Mouse (Mus musculus) MEL (cell line): Measurements from ENCODE around the gene Vrk2. TPM values are rescaled to one million over a fixed set of nuclear protein-coding genes. Genes with fewer than 3 reads are reported as not detected.

Experiments used
- DNase-seq: peaks from one replicate; pipeline ENCODE4 v3.0.0; 2011; ENCODE audit warnings: low read depth, low spot score
- H3K27ac ChIP-seq: 2 replicates; pipeline ENCODE4 v1.5.1; 2012; ENCODE audit warnings: low read depth, mild to moderate bottlenecking, control low read depth, low read length, moderate library complexity; ENCODE audit not compliant: control insufficient read depth
- H3K27me3 ChIP-seq, 2 experiments: fragments of 150-350 bp in 1 of 2; sonication (generic) in 1 of 2; 2 replicates each; pipeline ENCODE4 v1.6.1; 2012; ENCODE audit warnings: low read length in 2 of 2, mild to moderate bottlenecking in 2 of 2, improper control_type of control experiment in 1 of 2, moderate library complexity in 1 of 2; ENCODE audit not compliant: insufficient read depth in 2 of 2, control insufficient read depth in 1 of 2
- H3K36me3 ChIP-seq, 2 experiments: 2 replicates each; pipeline ENCODE4 v1.6.1; 2012 to 2014; ENCODE audit warnings: low read length in 2 of 2, improper control_type of control experiment in 1 of 2, inconsistent platforms in 1 of 2, mild to moderate bottlenecking in 1 of 2; ENCODE audit not compliant: insufficient read depth in 2 of 2, control insufficient read depth in 1 of 2
- H3K4me1 ChIP-seq, 2 experiments: fragments of 150-350 bp in 1 of 2; sonication (generic) in 1 of 2; 2 replicates each; pipeline ENCODE4 v1.6.1; 2012; ENCODE audit warnings: low read length in 2 of 2, improper control_type of control experiment in 1 of 2, mild to moderate bottlenecking in 1 of 2; ENCODE audit not compliant: insufficient read depth in 2 of 2, control insufficient read depth in 1 of 2
- H3K4me3 ChIP-seq, 2 experiments: fragments of 150-350 bp in 1 of 2; sonication (generic) in 1 of 2; 2 replicates each; pipeline ENCODE4 v1.5.1; 2012; ENCODE audit warnings: low read depth in 2 of 2, low read length in 2 of 2, mild to moderate bottlenecking in 2 of 2, moderate library complexity in 2 of 2, control low read depth in 1 of 2, improper control_type of control experiment in 1 of 2; ENCODE audit not compliant: control insufficient read depth in 1 of 2, insufficient read depth in 1 of 2
- H3K79me2 ChIP-seq: 2 replicates; pipeline ENCODE4 v1.6.1; 2012; ENCODE audit warnings: mild to moderate bottlenecking, low read length, moderate library complexity; ENCODE audit not compliant: control insufficient read depth, poor library complexity, insufficient read depth
- H3K9ac ChIP-seq: 2 replicates; pipeline ENCODE4 v1.6.1; 2012; ENCODE audit warnings: low read depth, mild to moderate bottlenecking, control low read depth, low read length, moderate library complexity; ENCODE audit not compliant: control insufficient read depth, poor library complexity, severe bottlenecking
- H3K9me3 ChIP-seq: fragments of 150-350 bp; sonication (generic); replicated peaks from 2 replicates; pipeline ENCODE4 v1.6.1; 2012; ENCODE audit warnings: mild to moderate bottlenecking, low read length, improper control_type of control experiment, moderate library complexity; ENCODE audit not compliant: insufficient read depth
- CHD1 ChIP-seq: IDR thresholded peaks from 2 replicates; pipeline ENCODE4 v1.6.1; 2012; ENCODE audit warnings: low read depth, mild to moderate bottlenecking, inconsistent platforms, low read length, improper control_type of control experiment
- CHD2 ChIP-seq: IDR thresholded peaks from 2 replicates; pipeline ENCODE4 v1.6.1; 2011; ENCODE audit warnings: low read length, improper control_type of control experiment
- CTCF ChIP-seq, 3 experiments: IDR thresholded peaks in 2 of 3; conservative IDR thresholded peaks in 1 of 3; 2 replicates each; pipeline ENCODE4 v1.5.1; 2011 to 2012; ENCODE audit warnings: low read length in 3 of 3, low read depth in 2 of 3, mild to moderate bottlenecking in 2 of 3, improper control_type of control experiment in 1 of 3, inconsistent platforms in 1 of 3, mixed read lengths in 1 of 3, moderate library complexity in 1 of 3; ENCODE audit not compliant: control insufficient read depth in 1 of 3, insufficient read depth in 1 of 3, poor library complexity in 1 of 3, severe bottlenecking in 1 of 3
- E2F4 ChIP-seq: IDR thresholded peaks from 2 replicates; pipeline ENCODE4 v1.6.1; 2011; ENCODE audit warnings: low read depth, low read length, improper control_type of control experiment, borderline replicate concordance
- ELF1 ChIP-seq: IDR thresholded peaks from 2 replicates; pipeline ENCODE4 v1.6.1; 2014; ENCODE audit warnings: low read depth, mild to moderate bottlenecking, inconsistent platforms, low read length, improper control_type of control experiment, moderate library complexity
- EP300 ChIP-seq, 2 experiments: IDR thresholded peaks; 2 replicates each; pipeline ENCODE4 v1.6.1; 2011; ENCODE audit warnings: improper control_type of control experiment in 2 of 2, low read length in 2 of 2, low read depth in 1 of 2, mild to moderate bottlenecking in 1 of 2
- ETS1 ChIP-seq: IDR thresholded peaks from 2 replicates; pipeline ENCODE4 v1.6.1; 2012; ENCODE audit warnings: low read depth, mild to moderate bottlenecking, inconsistent platforms, low read length, improper control_type of control experiment, moderate library complexity
- HCFC1 ChIP-seq: IDR thresholded peaks from 2 replicates; pipeline ENCODE4 v1.6.1; 2012; ENCODE audit warnings: low read depth, mild to moderate bottlenecking, inconsistent platforms, low read length, improper control_type of control experiment, moderate library complexity
- KAT2A ChIP-seq: conservative IDR thresholded peaks from 2 replicates; pipeline ENCODE4 v1.6.1; 2012; ENCODE audit warnings: low read depth, low read length, improper control_type of control experiment, inconsistent platforms
- MAFK ChIP-seq: IDR thresholded peaks from 2 replicates; pipeline ENCODE4 v1.6.1; 2011; ENCODE audit warnings: low read depth, mild to moderate bottlenecking, low read length, improper control_type of control experiment, borderline replicate concordance
- MAX ChIP-seq: IDR thresholded peaks from 2 replicates; pipeline ENCODE4 v1.6.1; 2011; ENCODE audit warnings: low read length, improper control_type of control experiment
- MAZ ChIP-seq: IDR thresholded peaks from 2 replicates; pipeline ENCODE4 v1.6.1; 2012; ENCODE audit warnings: low read depth, mild to moderate bottlenecking, inconsistent platforms, low read length, improper control_type of control experiment
- MYB ChIP-seq: IDR thresholded peaks from 2 replicates; pipeline ENCODE4 v1.6.1; 2011; ENCODE audit warnings: mild to moderate bottlenecking, low read depth, low read length, improper control_type of control experiment
- POLR2AphosphoS2 ChIP-seq: IDR thresholded peaks from 2 replicates; pipeline ENCODE4 v1.6.1; 2011; ENCODE audit warnings: low read length, improper control_type of control experiment
- RAD21 ChIP-seq: IDR thresholded peaks from 2 replicates; pipeline ENCODE4 v1.6.1; 2011; ENCODE audit warnings: mild to moderate bottlenecking, low read depth, low read length, improper control_type of control experiment
- SIN3A ChIP-seq: IDR thresholded peaks from 2 replicates; pipeline ENCODE4 v1.6.1; 2012; ENCODE audit warnings: low read length, improper control_type of control experiment, inconsistent platforms
- SMC3 ChIP-seq: IDR thresholded peaks from 2 replicates; pipeline ENCODE4 v1.6.1; 2011; ENCODE audit warnings: low read depth, low read length, improper control_type of control experiment
- TBP ChIP-seq: IDR thresholded peaks from 2 replicates; pipeline ENCODE4 v1.8.0; 2011; ENCODE audit warnings: low read depth, low read length, improper control_type of control experiment
- USF1 ChIP-seq: IDR thresholded peaks from 2 replicates; pipeline ENCODE4 v1.6.1; 2014; ENCODE audit warnings: low read depth, mild to moderate bottlenecking, inconsistent platforms, low read length, improper control_type of control experiment, moderate library complexity
- USF2 ChIP-seq, 2 experiments: IDR thresholded peaks; 2 replicates each; pipeline ENCODE4 v1.6.1; 2011 to 2012; ENCODE audit warnings: improper control_type of control experiment in 2 of 2, low read length in 2 of 2, borderline replicate concordance in 1 of 2, inconsistent platforms in 1 of 2, low read depth in 1 of 2, mild to moderate bottlenecking in 1 of 2; ENCODE audit not compliant: insufficient read depth in 1 of 2
- ZKSCAN1 ChIP-seq: IDR thresholded peaks from 2 replicates; pipeline ENCODE4 v1.6.1; 2012; ENCODE audit warnings: low read depth, mild to moderate bottlenecking, inconsistent platforms, low read length, improper control_type of control experiment, moderate library complexity
- polyA plus RNA-seq, 2 experiments: library from polyadenylated mRNA; stranded (reverse) in 1 of 2; unstranded in 1 of 2; fragments of >175 nt in 1 of 2; fragments of >200 nt in 1 of 2; gene quantifications; 2 replicates each; pipeline versions ENCODE4 v1.2.1 to v1.2.4; 2012; ENCODE audit warnings: low replicate concordance in 2 of 2, low read depth in 1 of 2; ENCODE audit not compliant: insufficient read length in 2 of 2, insufficient read depth in 1 of 2, missing spikeins in 1 of 2
- total RNA-seq: library from RNA; depleted of rRNA; stranded (reverse); fragments of 300-350 nt; gene quantifications from 2 replicates; pipeline ENCODE4 v1.2.3, GENCODE M21; 2012

Vrk2 gene
- total and polyA plus RNA-seq, 3 experiments = 19.6 to 20.6 TPM; not detected in 1

GRCm38 (mm10) chr11:26533828-26534119 lies 60.0 kb downstream of the Vrk2 start (continued):
- TF ChIP-seq MAZ (no peak), POLR2AphosphoS2 (no peak)

- TF ChIP-seq SMC3 (peak; percentile 8; the same call in 1 of the 2 replicates), TBP (no peak)
- Histone ChIP-seq H3K27ac (peak overlapping the region; percentile 75), H3K4me3 (no peak overlapping the region), H3K4me1 (peaks cover 16 to 26% of the 10 kb centered on the region in 2 experiments), H3K79me2 (no peaks in the 10 kb centered on the region), H3K9me3 (no peaks in the 10 kb centered on the region), H3K9ac (no peak overlapping the region), H3K27me3 (no peaks in the 10 kb centered on the region), H3K36me3 (peaks cover 2 to 33% of the 10 kb centered on the region in 2 experiments; a peak in 3 of 4 replicates)
- DNase-seq = no peak
Observed at GRCm38 (mm10) chr11:26532994-26533827, 60.6 kb downstream of the Vrk2 start.

- Histone ChIP-seq H3K27me3 (no peaks in the 10 kb centered on the region), H3K36me3 (peaks cover 2% of the 10 kb centered on the region in 2 experiments; a peak in 3 of 4 replicates), H3K4me3 (no peak overlapping the region), H3K79me2 (no peaks in the 10 kb centered on the region), H3K9me3 (no peaks in the 10 kb centered on the region), H3K27ac (no peak overlapping the region), H3K4me1 (no peaks in the 10 kb centered on the region), H3K9ac (no peak overlapping the region)
- TF ChIP-seq EP300 (IDR thresholded peaks at IDR 0.05; ENCODE audit: low read depth in 1 of 2, low read length in 2 of 2) (no peak), E2F4 (no peak), CTCF (IDR thresholded peaks at IDR 0.05 in 2 of 3, conservative IDR thresholded peaks at IDR 0.05 in 1 of 3; ENCODE audit: control insufficient read depth in 1 of 3, insufficient read depth in 1 of 3, low read depth in 2 of 3, low read length in 3 of 3, poor library complexity in 1 of 3, severe bottlenecking in 1 of 3) (peak; percentile 16 to 35 (median 25); a peak in 3 of 6 replicates), RAD21 (peak; percentile 23), SMC3 (peak; percentile 33)
- DNase-seq = peak; percentile 46
Observed at GRCm38 (mm10) chr11:26526861-26527260, 66.9 kb downstream of the Vrk2 start.

GRCm38 (mm10) chr11:26518991-26519390 lies 74.8 kb downstream of the Vrk2 start:
- no peaks in the 10 kb centered on the region for H3K9me3 ChIP-seq
- H3K79me2 ChIP-seq = no peaks in the 10 kb centered on the region
- H3K9ac ChIP-seq = no peak overlapping the region
- no peak overlapping the region for H3K4me3 ChIP-seq
- no peaks in the 10 kb centered on the region for H3K36me3 ChIP-seq
- H3K27me3 ChIP-seq = no peaks in the 10 kb centered on the region
- H3K27ac ChIP-seq = no peak overlapping the region
- TF ChIP-seq USF1 (no peak), POLR2AphosphoS2 (no peak), CTCF (IDR thresholded peaks at IDR 0.05 in 2 of 3, conservative IDR thresholded peaks at IDR 0.05 in 1 of 3; ENCODE audit: control insufficient read depth in 1 of 3, insufficient read depth in 1 of 3, low read depth in 2 of 3, low read length in 3 of 3, poor library complexity in 1 of 3, severe bottlenecking in 1 of 3) (no peak), USF2 (IDR thresholded peaks at IDR 0.05; ENCODE audit: borderline replicate concordance in 1 of 2, insufficient read depth in 1 of 2, low read depth in 1 of 2, low read length in 2 of 2) (no peak), CHD1 (no peak), HCFC1 (no peak), ETS1 (no peak), ZKSCAN1 (no peak), ELF1 (no peak), MAX (no peak), MAZ (no peak), MYB (no peak), TBP (no peak), CHD2 (no peak), SIN3A (no peak), MAFK (no peak), EP300 (IDR thresholded peaks at IDR 0.05; ENCODE audit: low read depth in 1 of 2, low read length in 2 of 2) (no peak), KAT2A (no peak)
- TF ChIP-seq, all 39 proteins: peak for 0
- no peaks in the 10 kb centered on the region for H3K4me1 ChIP-seq
- DNase-seq = no peak
